Mouse (Mus musculus) liver, postnatal 0 days (tissue): ENCODE results near the gene Nsd1.

Experiments
- CTCF ChIP-seq: sonication (generic); IDR thresholded peaks from 2 replicates; pipeline ENCODE4 v1.5.1; 2016; ENCODE audit warnings: antibody characterized with exemption, low read depth
- EP300 ChIP-seq: IDR thresholded peaks from 2 replicates; pipeline ENCODE4 v1.6.1; 2016; ENCODE audit warnings: antibody characterized with exemption, low read depth, mild to moderate bottlenecking

GRCm38 (mm10) chr13:55361974-55362452 lies 152.4 kb downstream of the Nsd1 start:
- TF ChIP-seq CTCF = no peak
- no peak for TF ChIP-seq EP300
